Mouse (Mus musculus) cerebellum, adult 2 months (tissue): Measurements from ENCODE around the gene Triobp. TPM values are rescaled to one million over a fixed set of nuclear protein-coding genes. Genes with fewer than 3 reads are reported as not detected.

Experiments used
- DNase-seq, 2 experiments: peaks; one replicate each; pipeline ENCODE4 v3.0.0; 2021
- H3K27ac ChIP-seq: fragments of 200-500 bp; 2 replicates; pipeline ENCODE4 v1.5.1; 2012; ENCODE audit warnings: low read length, control low read depth, inconsistent platforms; ENCODE audit not compliant: insufficient read depth
- H3K27me3 ChIP-seq: fragments of 200-500 bp; 2 replicates; pipeline ENCODE4 v1.6.1; 2012; ENCODE audit warnings: inconsistent platforms, mild to moderate bottlenecking, low read length, moderate library complexity; ENCODE audit not compliant: control insufficient read depth, insufficient read depth
- H3K4me1 ChIP-seq: fragments of 200-500 bp; 2 replicates; pipeline ENCODE4 v1.6.1; 2011; ENCODE audit warnings: low read length; ENCODE audit not compliant: control insufficient read depth, insufficient read depth
- H3K4me3 ChIP-seq: fragments of 200-500 bp; replicated peaks from 2 replicates; pipeline ENCODE3; 2011; ENCODE audit warnings: mild to moderate bottlenecking, low read depth, low read length, control low read depth; ENCODE audit not compliant: insufficient read depth
- CTCF ChIP-seq: fragments of 200-500 bp; IDR thresholded peaks from 2 replicates; pipeline ENCODE4 v1.5.1; 2011; ENCODE audit warnings: low read depth, mild to moderate bottlenecking, control low read depth, low read length, moderate library complexity, borderline replicate concordance; ENCODE audit not compliant: insufficient read depth
- POLR2A ChIP-seq: fragments of 200-500 bp; IDR thresholded peaks from 2 replicates; pipeline ENCODE4 v1.6.1; 2011; ENCODE audit warnings: low read length, control low read depth, borderline replicate concordance; ENCODE audit not compliant: insufficient read depth
- WGBS: fragments of 180-500 bp; shearing (Covaris S2); methylation state at CpG from one replicate; pipeline ENCODE4 v1.1.7; 2018; 5-methylcytosine and 5-hydroxymethylcytosine counted together
- polyA plus RNA-seq: library from polyadenylated mRNA; depleted of rRNA; stranded (reverse); fragments of >200 nt; gene quantifications from 2 replicates; pipeline ENCODE4 v1.2.3, GENCODE M21; 2012

Triobp gene
- polyA plus RNA-seq, 1 experiment, result 35.3 TPM

DNA sequence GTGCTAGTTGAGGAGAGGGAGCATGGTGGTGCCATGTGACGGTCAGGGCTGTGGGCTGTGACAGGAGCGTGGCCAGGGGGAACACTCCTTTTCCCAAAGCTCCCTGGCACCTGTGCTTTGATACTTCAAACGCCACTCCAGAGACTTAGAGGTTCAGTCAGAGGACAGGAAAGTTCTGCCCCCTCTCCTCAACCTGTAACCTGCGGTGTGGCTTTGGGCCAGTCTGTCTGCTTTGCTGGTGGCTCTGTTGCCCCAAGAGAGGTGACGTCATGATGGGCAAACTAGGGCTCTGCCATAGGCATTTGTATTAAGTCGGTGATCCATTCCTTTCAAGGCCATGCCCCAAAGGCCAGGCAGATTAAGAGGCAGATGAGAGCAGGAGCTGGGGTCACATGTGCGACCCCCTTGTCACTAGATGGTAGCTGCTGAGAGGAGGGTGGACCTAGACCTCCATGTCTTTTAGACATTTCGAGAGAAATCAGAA lies 30.2 kb downstream of the Triobp start:
- no peak for DNase-seq
- no peak overlapping the region for H3K4me3 ChIP-seq
- H3K27me3 ChIP-seq, result no peaks in the 10 kb centered on the region
- TF ChIP-seq POLR2A (no peak), CTCF (no peak)
- H3K4me1 ChIP-seq, result peaks cover 12% of the 10 kb centered on the region
- WGBS, result 93% methylated on average over 8 of the region's 8 CpGs
- H3K27ac ChIP-seq, result no peak overlapping the region

DNA sequence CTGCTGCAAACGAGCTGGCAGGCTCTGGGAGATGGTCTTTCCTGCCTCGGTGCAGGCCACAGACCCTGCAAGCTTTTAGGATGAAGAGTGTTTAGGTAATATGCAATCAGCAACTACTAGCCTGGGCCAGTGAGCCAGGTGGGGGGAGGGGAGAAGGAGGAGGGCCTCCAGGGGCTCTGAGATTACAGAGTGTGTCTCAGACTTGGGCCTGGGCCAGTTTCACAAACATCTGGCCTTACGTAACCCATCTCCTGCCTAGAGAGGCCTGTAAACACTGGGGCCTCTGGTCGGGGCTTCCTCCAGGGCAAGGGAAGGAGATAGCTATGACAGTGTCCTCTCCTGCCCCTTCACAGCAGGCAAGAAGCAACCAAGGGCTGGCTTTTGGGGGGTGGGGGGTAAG lies 31.4 kb downstream of the Triobp start:
- DNase-seq, result peak; percentile 24 to 42
- H3K27me3 ChIP-seq, result no peaks in the 10 kb centered on the region
- H3K4me1 ChIP-seq, result peaks cover 15% of the 10 kb centered on the region
- no peak overlapping the region for H3K4me3 ChIP-seq
- WGBS, result 65% methylated on average over 4 of the region's 4 CpGs
- H3K27ac ChIP-seq, result no peak overlapping the region
- TF ChIP-seq POLR2A, result no peak
- TF ChIP-seq CTCF, result no peak

DNA sequence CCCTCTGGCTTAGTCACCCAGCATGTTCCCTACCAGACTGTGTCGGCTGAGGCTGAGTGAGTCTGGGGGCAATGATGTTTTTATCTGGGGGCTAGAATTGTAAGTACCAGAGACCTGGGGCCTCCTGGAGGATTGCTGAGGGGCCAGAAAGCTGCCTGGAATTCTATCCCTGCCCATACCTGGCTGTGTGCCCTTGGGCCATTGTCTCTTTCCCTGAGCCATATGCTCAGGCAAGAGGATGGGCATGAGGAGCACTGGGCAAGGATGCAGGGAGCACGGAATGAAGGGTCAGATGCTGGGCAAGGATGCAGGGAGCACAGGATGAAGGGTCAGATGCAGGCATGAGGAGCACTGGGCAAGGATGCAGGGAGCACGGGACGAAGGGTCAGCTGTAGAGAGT lies 32.6 kb downstream of the Triobp start:
- peak; percentile 56 to 74 for DNase-seq
- Histone ChIP-seq H3K27ac (peak overlapping the region; percentile 21; the same call in 1 of the 2 replicates), H3K4me3 (no peak overlapping the region), H3K4me1 (peaks cover 27% of the 10 kb centered on the region), H3K27me3 (no peaks in the 10 kb centered on the region)
- 29% methylated on average over 4 of the region's 4 CpGs for WGBS
- TF ChIP-seq POLR2A, result no peak

DNA sequence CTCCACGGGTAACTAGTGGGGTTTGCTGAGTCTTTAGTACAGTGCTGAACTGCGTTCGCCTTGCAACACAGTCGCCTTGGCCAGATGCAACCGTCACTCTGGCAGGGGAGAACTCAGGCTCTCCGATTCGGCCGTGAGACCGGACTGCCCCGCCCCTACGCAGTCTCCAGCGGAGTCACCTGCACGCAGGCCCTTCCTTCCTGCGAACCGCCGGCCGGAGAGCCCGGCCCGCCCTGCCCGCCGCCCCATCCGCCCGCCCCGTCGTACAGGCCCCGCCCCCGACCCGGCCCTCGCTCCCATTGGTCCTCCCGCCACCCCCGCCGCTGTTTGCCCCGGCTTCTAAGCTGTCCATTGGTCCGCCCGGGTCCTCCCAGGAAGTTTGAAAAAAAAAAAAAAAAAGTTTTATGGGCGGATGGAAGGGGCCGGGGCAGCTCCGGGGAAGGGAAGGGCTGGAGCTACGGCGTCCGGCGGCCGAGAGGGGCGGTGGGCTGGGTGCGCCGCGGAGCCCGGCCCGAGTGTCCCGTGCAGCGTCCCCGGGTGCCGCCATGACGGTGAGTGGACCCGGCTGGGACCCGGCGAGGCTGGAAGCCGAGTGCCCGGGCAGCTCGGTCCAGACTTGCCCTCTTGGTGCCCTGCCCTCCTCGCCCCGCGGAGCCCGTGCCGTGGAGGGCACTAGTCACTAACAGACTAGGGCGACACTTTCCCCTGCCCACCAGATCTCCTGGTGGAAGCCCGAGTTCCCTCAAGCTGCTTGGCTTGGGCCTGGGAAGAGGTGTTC lies 35.3 kb downstream of the Triobp start:
- TF ChIP-seq CTCF, result no peak
- TF ChIP-seq POLR2A, result peak; percentile 20; the same call in 1 of the 2 replicates
- Histone ChIP-seq H3K27me3 (no peaks in the 10 kb centered on the region), H3K4me1 (peaks cover 54% of the 10 kb centered on the region), H3K4me3 (peak overlapping the region; percentile 65), H3K27ac (peak overlapping the region; percentile 15; the same call in 1 of the 2 replicates)
- peak; percentile 74 to 82 for DNase-seq
- under 1% methylated on average over 58 of the region's 67 CpGs for WGBS

DNA sequence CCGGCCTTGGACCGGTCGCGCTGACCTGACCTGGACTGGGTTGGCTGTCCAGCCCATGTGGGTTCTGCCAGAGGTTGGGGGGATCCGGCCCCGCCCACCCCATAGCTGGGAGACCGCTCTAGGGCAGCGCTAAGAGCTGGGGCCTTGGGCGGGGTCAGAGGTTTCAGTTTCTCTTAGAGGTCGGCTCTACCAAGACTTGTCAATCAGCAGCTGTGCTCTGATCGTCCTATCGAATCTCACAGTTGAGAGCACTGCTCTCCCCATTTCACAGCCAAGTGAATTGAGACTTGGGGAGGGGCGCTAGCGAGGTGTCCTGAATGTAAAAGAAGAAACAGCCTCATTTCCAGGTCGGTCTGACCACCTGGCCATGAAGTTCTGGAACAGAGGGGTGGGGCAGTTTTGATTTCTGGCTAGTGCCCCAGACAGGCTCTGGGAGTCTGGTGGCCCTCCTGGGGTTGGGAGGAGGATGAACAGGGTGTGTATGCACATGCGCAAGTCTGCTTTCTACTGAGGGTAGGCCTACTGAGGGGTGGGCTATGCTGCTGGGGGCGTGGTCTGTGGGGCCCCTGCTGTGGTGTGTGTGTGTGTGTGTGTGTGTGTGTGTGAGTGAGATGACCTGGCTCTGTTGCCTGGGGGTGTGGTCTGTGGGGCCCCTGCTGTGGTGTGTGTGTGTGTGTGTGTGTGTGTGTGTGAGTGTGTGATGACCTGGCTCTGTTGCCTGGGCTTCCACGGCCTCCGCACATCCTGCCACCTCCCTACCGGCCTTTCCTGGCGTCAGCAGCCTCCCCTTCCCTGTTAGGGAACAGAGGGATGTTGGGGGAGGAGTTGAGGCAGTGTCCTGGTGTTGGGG lies 36.1 kb downstream of the Triobp start:
- H3K4me3 ChIP-seq, result peak overlapping the region; percentile 65
- 11% methylated on average over 21 of the region's 21 CpGs for WGBS
- peak; percentile 27 to 32 for DNase-seq
- H3K4me1 ChIP-seq, result peaks cover 59% of the 10 kb centered on the region
- no peaks in the 10 kb centered on the region for H3K27me3 ChIP-seq
- peak overlapping the region; percentile 15; the same call in 1 of the 2 replicates for H3K27ac ChIP-seq
- TF ChIP-seq CTCF (no peak), POLR2A (no peak)

DNA sequence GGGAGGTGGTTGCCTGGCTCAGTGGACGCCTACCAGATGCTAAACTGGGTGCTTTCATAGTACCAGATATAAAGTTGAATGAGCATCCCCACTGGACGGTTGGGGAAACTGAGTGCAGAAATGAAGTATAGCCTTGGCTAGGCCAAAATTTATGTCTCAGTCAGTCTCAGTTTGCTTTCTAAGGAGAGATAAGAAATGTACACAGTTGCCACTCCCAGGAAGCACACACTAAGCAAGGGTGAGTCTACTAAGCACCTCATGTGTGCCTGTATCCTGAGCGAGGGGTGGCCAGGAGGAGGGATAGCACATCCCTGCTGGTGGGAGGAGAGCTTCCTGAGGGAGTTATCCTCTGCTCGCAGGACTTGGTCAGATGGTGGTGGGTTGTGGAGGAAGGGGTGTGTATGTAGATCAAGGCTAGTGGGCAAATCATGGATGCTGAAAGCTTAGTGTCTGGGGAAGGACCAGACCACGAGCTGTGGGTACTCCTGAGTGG lies 36.8 kb downstream of the Triobp start:
- Histone ChIP-seq H3K27ac (no peak overlapping the region), H3K27me3 (no peaks in the 10 kb centered on the region), H3K4me1 (peaks cover 65% of the 10 kb centered on the region), H3K4me3 (no peak overlapping the region)
- no peak for TF ChIP-seq POLR2A
- no peak for TF ChIP-seq CTCF
- DNase-seq, result peak in 1 of 2 experiments; percentile 19
- 67% methylated on average over 5 of the region's 5 CpGs for WGBS

DNA sequence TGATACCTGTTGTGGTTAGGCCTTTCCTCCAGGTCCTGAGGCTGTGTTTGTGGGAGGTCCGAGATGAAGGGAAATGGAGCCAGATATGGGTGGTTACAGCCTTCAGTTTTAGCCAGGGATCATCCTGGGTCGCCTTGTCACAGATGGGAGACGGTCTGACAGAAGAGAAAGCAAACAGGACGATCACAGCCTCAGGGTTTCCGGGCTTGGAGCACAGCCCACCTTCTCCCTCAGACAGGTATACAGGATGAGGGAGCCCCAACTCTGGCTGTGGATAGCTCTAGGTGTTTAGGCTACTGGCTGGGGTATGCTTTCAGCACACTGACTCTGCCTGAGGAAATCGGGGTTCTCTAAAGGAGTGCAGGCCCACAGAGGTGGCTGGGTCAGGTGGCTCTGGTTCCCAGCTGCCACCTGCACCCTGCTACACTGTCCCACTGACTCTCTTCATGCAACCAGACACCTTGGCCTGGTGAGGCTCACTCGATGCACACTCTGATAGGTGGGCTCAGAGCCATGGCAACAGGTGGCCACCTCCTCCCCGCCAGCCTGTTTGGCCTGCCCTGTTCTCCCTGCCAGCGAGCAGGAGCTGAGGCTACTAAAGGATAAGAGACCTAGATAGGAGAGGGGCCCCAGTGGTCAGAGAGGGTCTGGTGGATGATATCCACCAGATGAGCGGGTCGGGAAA lies 39.2 kb downstream of the Triobp start:
- TF ChIP-seq CTCF, result no peak
- peak; percentile 73 to 81 for DNase-seq
- peak overlapping the region; percentile 77 for H3K27ac ChIP-seq
- H3K27me3 ChIP-seq, result no peaks in the 10 kb centered on the region
- no peak overlapping the region for H3K4me3 ChIP-seq
- 23% methylated on average over 11 of the region's 11 CpGs for WGBS
- peaks cover 60% of the 10 kb centered on the region for H3K4me1 ChIP-seq
